Mouse (Mus musculus): ENCODE measurements around the gene Odam. TPM values are rescaled to one million over a fixed set of nuclear protein-coding genes. Genes with fewer than 3 reads are reported as not detected.

Odam gene
- 37.3 TPM for polyA plus RNA-seq (2014; fragmentation: Illumina TruSeq; extraction: RNeasy Lipid Tissue Mini Kit (QIAGEN cat#74804); ENCODE audit: low read depth, low replicate concordance)

GRCm38 (mm10) chr5:87884729-87885128, at the start of gene Odam:
Odam (plus strand) TSS chr5:87885029.

GRCm38 (mm10) chr5:87925372-87925771, 40.5 kb downstream of the Odam start, which contains the start of gene Csn3:
Csn3 (plus strand) TSS chr5:87925579.

Other genes with a start within 250 kb of the Odam start
- not detected for gene Csn1s1, start 218.8 kb upstream of the Odam start, polyA plus RNA-seq (2014; fragmentation: Illumina TruSeq; extraction: RNeasy Lipid Tissue Mini Kit (QIAGEN cat#74804); ENCODE audit: low read depth, low replicate concordance)
- gene Csn2, start 185.4 kb upstream of the Odam start, polyA plus RNA-seq (2014; fragmentation: Illumina TruSeq; extraction: RNeasy Lipid Tissue Mini Kit (QIAGEN cat#74804); ENCODE audit: low read depth, low replicate concordance) = not detected
- gene Csn1s2a, start 110.5 kb upstream of the Odam start, polyA plus RNA-seq (2014; fragmentation: Illumina TruSeq; extraction: RNeasy Lipid Tissue Mini Kit (QIAGEN cat#74804); ENCODE audit: low read depth, low replicate concordance) = not detected
- gene Csn1s2b, start 76.9 kb upstream of the Odam start, polyA plus RNA-seq (2014; fragmentation: Illumina TruSeq; extraction: RNeasy Lipid Tissue Mini Kit (QIAGEN cat#74804); ENCODE audit: low read depth, low replicate concordance) = not detected
- 6.7 TPM for gene Prr27, start 59.3 kb upstream of the Odam start, polyA plus RNA-seq (2014; fragmentation: Illumina TruSeq; extraction: RNeasy Lipid Tissue Mini Kit (QIAGEN cat#74804); ENCODE audit: low read depth, low replicate concordance)
- gene Csn3, start 40.5 kb downstream of the Odam start, polyA plus RNA-seq (2014; fragmentation: Illumina TruSeq; extraction: RNeasy Lipid Tissue Mini Kit (QIAGEN cat#74804); ENCODE audit: low read depth, low replicate concordance) = not detected
- not detected for gene 2310003L06Rik, start 84.4 kb downstream of the Odam start, polyA plus RNA-seq (2014; fragmentation: Illumina TruSeq; extraction: RNeasy Lipid Tissue Mini Kit (QIAGEN cat#74804); ENCODE audit: low read depth, low replicate concordance)
- not detected for gene Gm28434, start 84.5 kb downstream of the Odam start, polyA plus RNA-seq (2014; fragmentation: Illumina TruSeq; extraction: RNeasy Lipid Tissue Mini Kit (QIAGEN cat#74804); ENCODE audit: low read depth, low replicate concordance)
- gene Cabs1, start 94.4 kb downstream of the Odam start, polyA plus RNA-seq (2014; fragmentation: Illumina TruSeq; extraction: RNeasy Lipid Tissue Mini Kit (QIAGEN cat#74804); ENCODE audit: low read depth, low replicate concordance) = 20.5 TPM
- not detected for gene Smr3a, start 117.5 kb downstream of the Odam start, polyA plus RNA-seq (2014; fragmentation: Illumina TruSeq; extraction: RNeasy Lipid Tissue Mini Kit (QIAGEN cat#74804); ENCODE audit: low read depth, low replicate concordance)
- gene Smr2, start 201.5 kb downstream of the Odam start, polyA plus RNA-seq (2014; fragmentation: Illumina TruSeq; extraction: RNeasy Lipid Tissue Mini Kit (QIAGEN cat#74804); ENCODE audit: low read depth, low replicate concordance) = not detected
- gene Gm11116, start 226.5 kb downstream of the Odam start, polyA plus RNA-seq (2014; fragmentation: Illumina TruSeq; extraction: RNeasy Lipid Tissue Mini Kit (QIAGEN cat#74804); ENCODE audit: low read depth, low replicate concordance) = not detected

All from adipose tissue, adult 10 weeks (tissue).